Mouse (Mus musculus): ENCODE measurements around the gene Dad1. TPM values are rescaled to one million over a fixed set of nuclear protein-coding genes. Genes with fewer than 3 reads are reported as not detected.

Gene Dad1
- total and polyA plus RNA-seq, 3 experiments, result 186 to 320 TPM; not detected in 1

- Histone ChIP-seq H3K9me3 (replicated peaks; ENCODE audit: insufficient read depth, low read length) (no peaks in the 10 kb centered on the region), H3K4me1 (ENCODE audit: control insufficient read depth in 1 of 2, insufficient read depth in 2 of 2, low read length in 2 of 2) (peaks cover 0 to 5% of the 10 kb centered on the region in 2 experiments; a peak in 2 of 4 replicates), H3K9ac (ENCODE audit: control insufficient read depth, low read depth, low read length, poor library complexity, severe bottlenecking) (no peak overlapping the region), H3K4me3 (ENCODE audit: control insufficient read depth in 1 of 2, insufficient read depth in 1 of 2, low read depth in 2 of 2, low read length in 2 of 2) (no peak overlapping the region), H3K27me3 (ENCODE audit: control insufficient read depth in 1 of 2, insufficient read depth in 2 of 2, low read length in 2 of 2) (no peaks in the 10 kb centered on the region), H3K27ac (ENCODE audit: control insufficient read depth, low read depth, low read length) (no peak overlapping the region), H3K79me2 (ENCODE audit: control insufficient read depth, insufficient read depth, low read length, poor library complexity) (no peaks in the 10 kb centered on the region), H3K36me3 (ENCODE audit: control insufficient read depth in 1 of 2, insufficient read depth in 2 of 2, low read length in 2 of 2) (peaks cover under 1% of the 10 kb centered on the region in 2 experiments; a peak in 1 of 4 replicates)
- DNase-seq (ENCODE audit: low read depth, low spot score), result no peak
- TF ChIP-seq SIN3A (IDR thresholded peaks at IDR 0.05; ENCODE audit: low read length) (no peak), NRF1 (IDR thresholded peaks at IDR 0.05; ENCODE audit: insufficient read depth, low read depth, low read length, poor library complexity, severe bottlenecking) (no peak), RCOR1 (IDR thresholded peaks at IDR 0.05; ENCODE audit: low read depth, low read length) (no peak), CTCF (IDR thresholded peaks at IDR 0.05 in 2 of 3, conservative IDR thresholded peaks at IDR 0.05 in 1 of 3; ENCODE audit: control insufficient read depth in 1 of 3, insufficient read depth in 1 of 3, low read depth in 2 of 3, low read length in 3 of 3, poor library complexity in 1 of 3, severe bottlenecking in 1 of 3) (no peak), ZKSCAN1 (IDR thresholded peaks at IDR 0.05; ENCODE audit: low read depth, low read length) (no peak), MAZ (IDR thresholded peaks at IDR 0.05; ENCODE audit: low read depth, low read length) (no peak), GATA1 (IDR thresholded peaks at IDR 0.05; ENCODE audit: low read depth, low read length) (no peak), UBTF (IDR thresholded peaks at IDR 0.05; ENCODE audit: borderline replicate concordance, insufficient read depth, low read depth, low read length) (no peak), ETS1 (IDR thresholded peaks at IDR 0.05; ENCODE audit: low read depth, low read length) (no peak), ZC3H11A (IDR thresholded peaks at IDR 0.05; ENCODE audit: low read depth, low read length) (no peak), EP300 (IDR thresholded peaks at IDR 0.05; ENCODE audit: low read depth in 1 of 2, low read length in 2 of 2) (no peak), MXI1 (IDR thresholded peaks at IDR 0.05; ENCODE audit: low read depth, low read length) (no peak), TAL1 (IDR thresholded peaks at IDR 0.05; ENCODE audit: low read length) (no peak), ZNF384 (IDR thresholded peaks at IDR 0.05; ENCODE audit: low read depth, low read length) (no peak), NELFE (IDR thresholded peaks at IDR 0.05; ENCODE audit: low read depth, low read length) (no peak), HCFC1 (IDR thresholded peaks at IDR 0.05; ENCODE audit: low read depth, low read length) (no peak), E2F4 (IDR thresholded peaks at IDR 0.05; ENCODE audit: borderline replicate concordance, low read depth, low read length) (no peak), MEF2A (IDR thresholded peaks at IDR 0.05; ENCODE audit: extremely low read depth, insufficient replicate concordance, low read depth, low read length, poor library complexity, severe bottlenecking) (no peak), MAFK (IDR thresholded peaks at IDR 0.05; ENCODE audit: borderline replicate concordance, low read depth, low read length) (no peak)
Observed at GRCm38 (mm10) chr14:54232143-54232542, 21.8 kb downstream of the Dad1 start.
